Mouse (Mus musculus) forebrain, postnatal 0 days (tissue): ENCODE measurements around the gene Lck. TPM values are rescaled to one million over a fixed set of nuclear protein-coding genes. Genes with fewer than 3 reads are reported as not detected.

ENCODE experiments used
- ATAC-seq: fragments of 200-750 bp; cut with Nextera tagmentation; 2 replicates; pipeline ENCODE4 v1.8.0; 2017; ENCODE audit warnings: mild to moderate bottlenecking, moderate library complexity
- DNase-seq: peaks from one replicate; pipeline ENCODE4 v3.0.0-alpha.2; 2015
- H3K27ac ChIP-seq: fragments of 300-500 bp; sonication (generic); 2 replicates; pipeline ENCODE4 v1.5.1; 2014; ENCODE audit warnings: low read depth, mild to moderate bottlenecking, antibody characterized with exemption, low read length, moderate library complexity, mixed read lengths
- H3K27me3 ChIP-seq: fragments of 300-500 bp; sonication (generic); 2 replicates; pipeline ENCODE4 v1.6.1; 2014; ENCODE audit warnings: mild to moderate bottlenecking, low read length, mixed read lengths; ENCODE audit not compliant: insufficient read depth
- H3K36me3 ChIP-seq: fragments of 300-500 bp; sonication (generic); 2 replicates; pipeline ENCODE4 v1.6.1; 2014; ENCODE audit warnings: mild to moderate bottlenecking, moderate library complexity; ENCODE audit not compliant: insufficient read depth
- H3K4me1 ChIP-seq: fragments of 300-500 bp; sonication (generic); 2 replicates; pipeline ENCODE4 v1.6.1; 2014; ENCODE audit warnings: antibody characterized with exemption; ENCODE audit not compliant: insufficient read depth
- H3K4me2 ChIP-seq: fragments of 300-500 bp; sonication (generic); 2 replicates; pipeline ENCODE4 v1.6.1; 2014; ENCODE audit warnings: low read depth, mild to moderate bottlenecking, moderate library complexity
- H3K4me3 ChIP-seq: fragments of 300-500 bp; sonication (generic); 2 replicates; pipeline ENCODE4 v1.5.1; 2014; ENCODE audit warnings: low read depth, low read length, mixed read lengths
- H3K9ac ChIP-seq: fragments of 300-500 bp; sonication (generic); 2 replicates; pipeline ENCODE4 v1.6.1; 2014; ENCODE audit warnings: mild to moderate bottlenecking
- H3K9me3 ChIP-seq: fragments of 300-500 bp; sonication (generic); 2 replicates; pipeline ENCODE4 v1.6.1; 2016; ENCODE audit warnings: low read length
- CTCF ChIP-seq: sonication (generic); IDR thresholded peaks from 2 replicates; pipeline ENCODE4 v1.5.1; 2016; ENCODE audit warnings: antibody characterized with exemption, control low read depth, low read depth
- WGBS: fragments of 180-500 bp; shearing (Covaris S2); extraction: QIAGEN DNeasy Blood & Tissue Kit; methylation state at CpG from one replicate; pipeline ENCODE4 v1.1.7; 2014; 5-methylcytosine and 5-hydroxymethylcytosine counted together
- polyA plus RNA-seq: library from polyadenylated mRNA; unstranded; fragments of >200 nt; fragmentation: Nextera tagmentation; extraction: Ambion mirVana; gene quantifications from 2 replicates; pipeline ENCODE4 v1.2.1, GENCODE M21; 2015
- total RNA-seq: library from RNA; depleted of rRNA; stranded (reverse); fragments of >200 nt; gene quantifications from 2 replicates; pipeline ENCODE4 v1.2.3, GENCODE M21; 2014; rRNA removed

The Lck gene
- total RNA-seq (13.9 and 15.3 TPM in 2 replicates), polyA plus RNA-seq (14.9 and 17.0 TPM in 2 replicates)

GRCm38 (mm10) chr4:129573430-129573829 lies at the start of gene Lck:
Gene Lck (minus strand): TSS chr4:129573641.
- no peak within 1 kb of the TSS for H3K4me3 ChIP-seq
- TF ChIP-seq CTCF, result no peak
- no peaks in the 10 kb centered on the region for H3K4me1 ChIP-seq
- no peak within 1 kb of the TSS for H3K4me2 ChIP-seq
- H3K36me3 ChIP-seq, result no peaks in the 10 kb centered on the region
- ATAC-seq, result no peak
- WGBS, result 93% methylated on average over 8 of the region's 8 CpGs
- no peak for DNase-seq
- H3K9me3 ChIP-seq, result no peaks in the 10 kb centered on the region
- no peaks in the 10 kb centered on the region for H3K27me3 ChIP-seq
- no peak within 1 kb of the TSS for H3K27ac ChIP-seq
- no peak within 1 kb of the TSS for H3K9ac ChIP-seq

DNA sequence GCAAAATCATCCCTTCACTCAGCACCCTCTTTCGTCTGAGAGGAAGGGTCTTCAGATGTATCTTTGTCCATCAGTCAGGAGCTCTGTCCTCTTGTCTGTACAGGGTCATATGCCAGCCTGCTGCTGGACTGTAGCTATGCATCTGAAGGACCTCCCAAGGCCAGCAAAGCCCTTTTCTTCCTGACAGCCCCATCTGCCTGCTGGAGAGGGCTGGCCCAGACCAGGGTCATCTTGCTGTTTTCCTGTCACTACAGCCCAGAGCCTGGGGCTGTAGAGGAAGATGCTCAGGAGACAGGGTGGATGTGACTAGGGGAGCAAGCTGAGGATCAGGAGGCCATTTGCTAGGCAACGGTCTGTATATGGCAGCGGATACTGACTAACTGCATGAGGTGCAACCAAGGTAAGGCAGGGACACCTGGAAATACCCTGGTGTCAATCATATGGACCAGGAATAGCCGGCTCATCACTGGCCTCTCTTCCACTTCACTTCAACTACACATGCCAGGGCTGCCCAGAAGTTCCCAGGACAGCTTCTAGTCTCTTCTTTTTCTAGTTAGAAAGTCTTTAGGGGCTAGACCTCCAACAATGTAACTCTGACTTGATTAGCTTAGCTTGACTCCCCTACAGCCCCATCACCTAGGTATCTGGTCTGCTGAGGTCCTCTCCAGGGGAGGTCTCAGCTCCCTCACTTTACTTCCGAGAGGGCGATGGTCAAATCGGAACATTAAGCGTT lies 49.5 kb upstream of the Lck start:
- no peak for TF ChIP-seq CTCF
- Histone ChIP-seq H3K27ac (peak overlapping the region; percentile 98), H3K9ac (peak overlapping the region; percentile 93), H3K4me1 (peaks cover 28% of the 10 kb centered on the region), H3K4me3 (peak overlapping the region; percentile 66), H3K36me3 (peaks cover 22% of the 10 kb centered on the region), H3K27me3 (no peaks in the 10 kb centered on the region), H3K4me2 (peak overlapping the region; percentile 88), H3K9me3 (no peaks in the 10 kb centered on the region)
- DNase-seq, result peak; percentile 20
- ATAC-seq, result no peak
- 16% methylated on average over 8 of the region's 8 CpGs for WGBS

DNA sequence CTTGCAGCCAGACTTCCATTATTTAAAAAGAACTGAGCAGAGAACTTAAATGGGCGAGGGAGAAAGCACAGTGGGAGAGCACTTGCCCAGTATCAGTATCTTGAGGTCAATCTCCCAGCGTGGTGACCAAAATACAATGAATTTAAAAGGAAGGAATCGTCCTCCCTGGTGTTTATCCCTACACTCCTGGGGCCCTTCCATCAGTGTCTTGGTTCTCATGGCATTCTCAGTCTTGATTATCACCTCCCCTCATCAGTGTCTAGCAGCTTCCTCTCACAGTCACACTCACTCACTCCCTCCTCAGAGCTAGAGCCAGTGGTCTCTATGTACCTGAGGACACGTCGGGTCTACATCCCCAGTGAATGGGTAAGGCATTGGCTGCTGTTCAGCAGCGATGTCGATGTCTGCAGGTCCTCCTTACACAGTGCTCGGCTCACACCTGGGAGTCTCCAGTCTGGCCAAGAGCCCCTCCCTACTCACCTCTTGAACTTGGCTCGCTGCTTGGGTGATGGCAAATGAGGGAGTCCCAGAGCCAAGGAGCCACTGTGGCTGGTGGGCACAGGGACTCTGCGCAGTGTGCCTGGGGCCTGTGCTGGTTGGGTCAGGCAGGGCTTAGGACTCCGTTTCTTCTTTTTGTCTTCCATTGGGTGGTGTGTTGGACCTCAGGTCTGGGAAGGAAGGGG lies 48.8 kb upstream of the Lck start:
- peak overlapping the region; percentile 98; the same call in 1 of the 2 replicates for H3K27ac ChIP-seq
- H3K4me3 ChIP-seq, result peak overlapping the region; percentile 66; the same call in 1 of the 2 replicates
- no peaks in the 10 kb centered on the region for H3K9me3 ChIP-seq
- DNase-seq (no peak), ATAC-seq (no peak)
- peaks cover 30% of the 10 kb centered on the region for H3K4me1 ChIP-seq
- H3K36me3 ChIP-seq, result peaks cover 15% of the 10 kb centered on the region
- H3K27me3 ChIP-seq, result no peaks in the 10 kb centered on the region
- H3K4me2 ChIP-seq, result peak overlapping the region; percentile 88
- WGBS, result 72% methylated on average over 11 of the region's 11 CpGs
- peak overlapping the region; percentile 93 for H3K9ac ChIP-seq
- TF ChIP-seq CTCF, result no peak

- 88% methylated on average over 8 of the region's 8 CpGs for WGBS
- H3K4me3 ChIP-seq, result no peak overlapping the region
- no peak overlapping the region for H3K9ac ChIP-seq
- DNase-seq, result no peak
- H3K27ac ChIP-seq, result no peak overlapping the region
- no peak overlapping the region for H3K4me2 ChIP-seq
- no peaks in the 10 kb centered on the region for H3K9me3 ChIP-seq
- peaks cover 30% of the 10 kb centered on the region for H3K4me1 ChIP-seq
- TF ChIP-seq CTCF, result no peak
- no peaks in the 10 kb centered on the region for H3K27me3 ChIP-seq
- peaks cover 13% of the 10 kb centered on the region; the same call in 1 of the 2 replicates for H3K36me3 ChIP-seq
- no peak for ATAC-seq
Observed at GRCm38 (mm10) chr4:129621283-129621841, 47.9 kb upstream of the Lck start.

DNA sequence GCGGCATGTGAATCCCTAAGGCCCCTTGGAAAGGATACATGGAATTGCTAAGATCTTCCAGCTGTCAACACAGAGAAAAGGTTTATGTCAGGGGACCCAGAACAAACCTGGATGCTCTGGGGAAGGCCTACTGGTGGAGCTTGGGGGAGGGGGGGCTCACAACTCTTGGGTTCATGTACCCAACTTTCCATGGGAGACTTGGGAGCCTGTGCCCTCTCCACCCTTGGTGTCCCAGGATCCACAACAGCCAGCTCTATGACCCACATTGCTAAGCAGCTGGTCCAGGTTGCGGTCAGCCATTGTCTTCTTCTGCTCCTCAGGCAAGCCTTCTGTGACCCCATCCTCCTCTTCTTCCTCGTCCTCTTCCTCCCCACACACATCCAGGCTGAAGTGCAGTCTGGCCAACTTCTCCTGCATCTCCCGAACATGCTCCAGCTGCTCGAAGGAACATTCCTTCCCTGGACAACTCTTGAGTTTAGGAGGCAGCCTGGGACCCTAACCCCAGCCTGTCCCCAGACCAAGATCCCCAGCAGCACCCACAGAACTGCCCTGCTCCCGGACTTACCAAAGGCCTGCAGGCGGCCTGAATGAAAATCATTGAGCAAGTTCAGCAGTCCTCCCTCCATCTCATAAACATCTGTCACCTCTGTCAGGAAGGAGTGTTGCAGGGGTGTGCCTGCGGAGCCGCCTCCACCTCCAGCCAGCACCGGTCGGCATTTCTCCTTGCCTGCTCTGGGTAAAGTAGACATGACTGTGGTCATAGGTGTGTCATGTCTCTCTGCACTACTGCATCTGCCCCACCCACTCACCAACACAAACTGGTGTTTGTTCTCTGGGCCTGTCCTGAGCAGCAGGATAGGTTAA lies 47.2 kb upstream of the Lck start:
- H3K9me3 ChIP-seq, result no peaks in the 10 kb centered on the region
- H3K4me3 ChIP-seq, result no peak overlapping the region
- DNase-seq (no peak), ATAC-seq (no peak)
- peaks cover 30% of the 10 kb centered on the region for H3K4me1 ChIP-seq
- H3K27me3 ChIP-seq, result no peaks in the 10 kb centered on the region
- peaks cover 13% of the 10 kb centered on the region; the same call in 1 of the 2 replicates for H3K36me3 ChIP-seq
- no peak overlapping the region for H3K4me2 ChIP-seq
- no peak for TF ChIP-seq CTCF
- H3K27ac ChIP-seq, result no peak overlapping the region
- WGBS, result 92% methylated on average over 11 of the region's 11 CpGs
- no peak overlapping the region for H3K9ac ChIP-seq
